Mouse (Mus musculus): ENCODE data around the gene Vmn1r199. TPM values are rescaled to one million over a fixed set of nuclear protein-coding genes. Genes with fewer than 3 reads are reported as not detected.

Vmn1r199 gene
- not detected for polyA plus RNA-seq (2017; shearing (Covaris generic))

GRCm38 (mm10) chr13:22379518-22379917 is at the start of gene Vmn1r199:
Vmn1r199 (plus strand) TSS chr13:22379818.

DNA sequence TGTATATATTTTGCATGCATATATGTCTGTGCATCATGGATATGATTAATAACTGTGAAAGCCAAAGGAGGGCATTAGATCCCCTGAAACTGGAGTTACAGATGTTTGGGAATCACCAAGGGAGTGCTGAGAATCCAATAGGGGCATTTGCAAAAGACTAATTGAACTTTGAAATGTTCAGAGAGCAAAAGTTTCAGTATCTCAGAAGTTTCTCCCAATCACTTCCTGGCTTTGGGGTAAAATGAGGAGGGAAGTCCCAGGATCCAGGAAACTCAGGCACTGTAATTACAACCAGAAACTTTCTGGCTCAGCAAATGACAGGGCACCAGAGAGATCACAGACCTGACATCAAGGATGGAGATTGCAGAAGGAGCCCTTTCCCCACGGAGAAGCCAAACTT is 29.6 kb upstream of the Vmn1r199 start, which contains the start of gene Vmn1r198:
Gene Vmn1r198, plus strand, starts transcription at position 301 of the 400 bp plus-strand sequence.

GRCm38 (mm10) chr13:22390073-22390472 is 10.5 kb downstream of the Vmn1r199 start, which contains the start of gene Vmn1r200:
Vmn1r200 (plus strand) TSS chr13:22390373.

Other genes starting within 250 kb of the Vmn1r199 start
- not detected for gene Vmn1r191, start 195.8 kb upstream of the Vmn1r199 start, polyA plus RNA-seq (2017; shearing (Covaris generic))
- gene Vmn1r192, start 188.7 kb upstream of the Vmn1r199 start, polyA plus RNA-seq (2017; shearing (Covaris generic)), result not detected
- gene Vmn1r193, start 156.7 kb upstream of the Vmn1r199 start, polyA plus RNA-seq (2017; shearing (Covaris generic)), result under 1 TPM in 1 of 2 experiments, not detected in 1; 0.48 TPM
- gene Vmn1r194, start 135.6 kb upstream of the Vmn1r199 start, polyA plus RNA-seq (2017; shearing (Covaris generic)), result not detected
- gene Vmn1r195, start 109.3 kb upstream of the Vmn1r199 start, polyA plus RNA-seq (2017; shearing (Covaris generic)), result not detected
- not detected for gene Vmn1r196, start 89.9 kb upstream of the Vmn1r199 start, polyA plus RNA-seq (2017; shearing (Covaris generic))
- gene Vmn1r197, start 55.2 kb upstream of the Vmn1r199 start, polyA plus RNA-seq (2017; shearing (Covaris generic)), result under 1 TPM; 0.08 to 0.11 TPM
- gene Vmn1r198, start 29.5 kb upstream of the Vmn1r199 start, polyA plus RNA-seq (2017; shearing (Covaris generic)), result not detected
- gene Vmn1r200, start 10.6 kb downstream of the Vmn1r199 start, polyA plus RNA-seq (2017; shearing (Covaris generic)), result not detected
- gene Vmn1r201, start 92.1 kb downstream of the Vmn1r199 start, polyA plus RNA-seq (2017; shearing (Covaris generic)), result not detected
- under 1 TPM; 0.02 to 0.17 TPM for gene Vmn1r202, start 125.6 kb downstream of the Vmn1r199 start, polyA plus RNA-seq (2017; shearing (Covaris generic))
- gene Vmn1r203, start 138.3 kb downstream of the Vmn1r199 start, polyA plus RNA-seq (2017; shearing (Covaris generic)), result under 1 TPM; 0.06 to 0.32 TPM
- gene Vmn1r204, start 173.4 kb downstream of the Vmn1r199 start, polyA plus RNA-seq (2017; shearing (Covaris generic)), result under 1 TPM in 1 of 2 experiments, not detected in 1; 0.06 TPM
- not detected for gene Vmn1r205, start 213.2 kb downstream of the Vmn1r199 start, polyA plus RNA-seq (2017; shearing (Covaris generic))
- gene Vmn1r206, start 244.4 kb downstream of the Vmn1r199 start, polyA plus RNA-seq (2017; shearing (Covaris generic)), result under 1 TPM in 1 of 2 experiments, not detected in 1; 0.14 TPM